Mouse (Mus musculus) mesoderm, embryonic 11.5 days (tissue): ENCODE measurements around the gene Dclre1c.
"Not testable (repeated sequence)": the region's sequence is repeated elsewhere in the genome, so short reads cannot be mapped to it uniquely, and the experiment has no call there.

Experiments
- DNase-seq: peaks from one replicate; pipeline ENCODE4 v3.0.0-alpha.2; 2012; ENCODE audit warnings: low read depth, low spot score

Dclre1c gene

DNA sequence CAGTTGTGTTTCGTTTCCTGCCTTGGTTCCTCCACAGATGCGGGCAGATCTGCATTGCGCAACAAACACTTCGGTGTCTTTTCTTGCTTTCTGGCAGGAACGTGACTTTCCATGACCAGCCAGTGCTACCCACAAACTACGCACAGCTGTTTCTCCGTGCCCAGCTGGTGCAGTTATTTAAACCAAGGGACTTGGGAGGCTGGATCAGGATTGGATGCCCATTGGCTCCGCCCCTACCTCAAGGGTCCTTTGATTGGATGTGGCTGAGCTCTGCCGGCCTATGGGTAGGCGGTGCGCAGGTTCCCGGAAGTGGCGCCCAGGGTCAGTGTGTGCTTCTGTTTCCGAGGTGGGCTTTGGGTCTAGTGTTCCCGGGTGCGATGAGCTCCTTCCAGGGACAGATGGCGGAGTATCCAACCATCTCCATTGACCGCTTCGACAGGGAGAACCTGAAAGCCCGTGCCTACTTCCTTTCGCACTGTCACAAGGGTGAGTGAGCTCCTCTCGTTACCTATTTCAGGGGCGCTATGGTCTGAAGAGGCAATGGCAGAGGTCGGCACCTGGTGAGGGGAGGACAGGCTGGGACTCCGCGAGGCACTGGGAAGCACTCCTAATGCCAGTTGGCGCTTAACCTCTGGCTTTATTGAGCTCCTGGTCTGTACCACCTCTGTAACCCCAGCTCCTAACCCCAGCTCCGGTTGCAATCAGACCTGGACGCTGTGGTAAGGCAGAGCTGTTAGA is at the start of gene Dclre1c:
Dclre1c (plus strand) TSS at position 291 of the 738 bp plus-strand sequence.
- DNase-seq, result peak; percentile 93

DNA sequence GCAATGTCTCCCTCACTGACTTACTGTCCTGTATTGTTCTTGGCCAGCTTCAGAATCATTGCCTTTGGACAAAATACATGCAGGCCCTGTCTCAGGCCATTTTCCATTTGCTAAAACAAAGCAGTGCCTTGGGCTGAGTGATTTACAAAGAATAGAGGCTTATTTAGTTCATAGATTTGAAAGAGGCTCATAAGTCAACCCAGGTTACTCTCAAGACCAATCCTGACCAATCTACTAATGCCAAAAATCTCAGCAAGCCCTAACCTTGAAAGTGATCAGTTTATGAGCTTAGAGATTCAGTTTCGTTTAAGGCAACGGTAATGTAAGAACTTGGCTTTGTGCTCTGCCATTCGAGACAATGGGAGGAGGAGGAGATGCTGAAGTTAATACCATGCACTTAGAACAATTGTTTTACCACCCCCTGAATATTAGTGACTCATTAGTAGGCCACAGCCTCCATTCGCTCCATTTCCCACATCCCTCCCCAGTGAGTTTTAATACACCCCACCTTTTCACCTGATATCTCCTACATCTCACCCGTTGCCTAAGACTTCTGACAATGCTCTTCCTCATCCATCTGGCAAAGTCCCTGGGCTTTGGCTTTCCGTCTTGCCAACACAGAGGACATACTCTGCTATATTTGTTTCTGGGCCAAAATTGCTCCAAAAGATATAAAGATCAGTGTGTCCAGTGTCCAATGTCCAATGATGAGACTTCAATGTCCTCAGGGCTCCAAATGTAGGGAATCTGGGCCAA is 36.6 kb upstream of the Dclre1c start:
- DNase-seq, result no peak

DNA sequence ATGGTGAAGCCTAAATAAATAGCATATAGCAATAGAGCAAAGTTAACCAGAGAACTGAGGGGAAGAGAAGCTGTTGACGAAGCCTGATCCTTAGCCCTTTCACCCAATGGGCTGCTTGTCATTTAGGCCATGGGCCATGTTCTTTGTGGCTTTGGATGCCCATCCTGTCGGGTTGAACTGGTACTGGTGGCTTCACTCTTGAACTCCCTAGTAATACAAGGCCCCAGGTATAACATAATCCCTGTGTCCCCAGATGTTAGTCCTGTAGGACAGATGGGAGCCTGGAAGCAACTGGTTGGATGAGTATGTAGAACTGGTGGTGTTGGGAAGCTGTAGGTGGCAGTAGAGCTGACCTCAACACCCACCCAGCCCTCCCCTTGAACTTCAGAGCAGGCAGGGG is 32.0 kb upstream of the Dclre1c start:
- DNase-seq, result no peak

DNA sequence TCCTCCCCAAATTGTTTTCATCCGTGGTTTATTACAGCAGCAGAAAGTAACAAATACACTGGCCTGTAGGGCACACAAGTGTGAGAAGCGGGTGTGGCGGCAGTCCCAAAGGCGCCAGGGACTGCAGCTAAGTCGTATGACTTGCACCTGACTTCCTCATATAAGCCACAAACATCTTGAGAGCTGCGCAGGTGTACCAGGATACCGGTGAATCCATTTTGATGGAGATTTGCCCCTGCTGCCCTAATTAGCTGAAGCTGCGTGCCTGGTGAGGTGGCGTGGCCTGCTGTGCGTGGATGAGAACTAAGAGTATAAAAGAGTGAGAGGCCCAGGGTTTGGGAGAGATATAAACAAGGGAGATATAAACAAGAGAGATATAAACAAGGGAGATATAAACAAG is 26.8 kb upstream of the Dclre1c start, which contains the start of gene Olah:
Olah (minus strand) TSS at position 101 of the 400 bp plus-strand sequence.
- not testable (repeated sequence) for DNase-seq

DNA sequence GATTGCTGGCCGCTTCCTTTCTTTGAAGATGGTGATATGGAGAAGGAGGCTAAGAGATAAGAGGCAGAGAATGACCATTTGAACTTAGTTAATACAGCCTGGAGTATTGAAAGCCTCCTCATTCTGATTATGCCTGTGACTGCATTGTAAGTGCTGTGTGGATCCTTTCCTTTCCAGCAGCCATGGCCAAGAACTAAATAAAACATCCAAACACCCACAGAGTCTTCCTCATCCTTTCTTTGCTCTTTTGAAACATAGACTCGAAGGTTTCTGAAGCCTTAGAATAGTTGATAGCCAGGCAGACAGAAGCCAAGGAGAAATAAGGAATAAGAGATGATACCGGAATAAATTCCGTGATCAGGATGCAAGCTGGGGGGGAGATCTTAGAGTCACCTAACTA is 17.9 kb upstream of the Dclre1c start:
- DNase-seq, result no peak

DNA sequence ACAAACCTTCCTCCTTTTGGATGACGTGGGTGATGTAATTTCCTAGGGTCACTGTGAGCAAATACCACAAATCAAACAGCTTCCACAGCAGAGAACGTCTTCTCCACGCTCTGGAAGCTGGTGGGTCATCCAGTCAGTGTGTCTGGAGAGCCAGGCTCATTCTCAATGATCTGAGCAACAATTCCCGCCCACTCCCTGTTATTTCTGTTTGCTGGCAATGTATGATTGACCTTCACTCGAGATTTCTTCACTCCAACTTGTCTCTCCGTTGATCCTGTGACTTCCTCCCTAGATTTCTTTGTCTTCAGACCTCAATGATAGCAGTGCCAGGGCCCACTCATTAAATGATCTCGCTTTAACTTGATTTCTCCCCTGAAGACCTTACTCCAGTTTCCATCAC is 16.2 kb upstream of the Dclre1c start:
- no peak for DNase-seq

DNA sequence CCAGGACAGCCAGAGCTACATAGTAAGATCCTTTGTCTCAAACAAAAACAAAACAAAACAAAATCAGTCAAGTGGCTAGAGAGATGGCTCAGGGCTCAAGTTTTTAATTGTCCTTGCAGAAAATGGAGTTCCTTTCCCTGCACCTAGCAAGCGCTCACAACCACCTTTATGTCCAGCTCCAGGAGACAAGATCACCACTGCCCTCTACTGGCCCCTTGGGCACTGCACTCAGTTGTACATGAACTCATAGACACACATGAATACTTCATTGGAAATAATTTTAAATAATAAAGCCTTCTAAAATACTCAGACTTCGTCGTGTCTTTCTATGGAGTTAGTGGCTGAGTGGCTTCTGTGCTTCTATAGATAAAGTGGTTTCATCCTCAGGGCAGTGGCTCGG is 9.7 kb upstream of the Dclre1c start:
- peak; percentile 70 for DNase-seq

DNA sequence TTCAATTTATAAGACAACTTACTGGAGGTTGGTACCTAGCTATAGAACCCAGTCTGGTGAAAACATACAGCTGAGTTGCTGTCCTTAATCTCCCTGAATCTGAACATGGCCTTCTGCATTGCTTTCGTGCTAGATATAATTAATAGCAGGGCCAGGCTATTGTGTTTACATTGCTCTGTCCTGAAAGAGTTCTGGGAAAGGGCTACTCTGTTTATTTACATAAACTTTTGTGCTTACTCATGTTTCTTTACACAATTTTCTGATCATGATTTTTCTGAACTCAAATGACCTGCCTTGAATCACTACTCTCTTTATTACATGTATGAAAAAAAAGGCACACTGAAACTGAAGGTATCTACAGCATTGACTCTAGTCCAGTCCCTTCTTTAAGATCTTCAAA is 8.3 kb upstream of the Dclre1c start:
- no peak for DNase-seq

DNA sequence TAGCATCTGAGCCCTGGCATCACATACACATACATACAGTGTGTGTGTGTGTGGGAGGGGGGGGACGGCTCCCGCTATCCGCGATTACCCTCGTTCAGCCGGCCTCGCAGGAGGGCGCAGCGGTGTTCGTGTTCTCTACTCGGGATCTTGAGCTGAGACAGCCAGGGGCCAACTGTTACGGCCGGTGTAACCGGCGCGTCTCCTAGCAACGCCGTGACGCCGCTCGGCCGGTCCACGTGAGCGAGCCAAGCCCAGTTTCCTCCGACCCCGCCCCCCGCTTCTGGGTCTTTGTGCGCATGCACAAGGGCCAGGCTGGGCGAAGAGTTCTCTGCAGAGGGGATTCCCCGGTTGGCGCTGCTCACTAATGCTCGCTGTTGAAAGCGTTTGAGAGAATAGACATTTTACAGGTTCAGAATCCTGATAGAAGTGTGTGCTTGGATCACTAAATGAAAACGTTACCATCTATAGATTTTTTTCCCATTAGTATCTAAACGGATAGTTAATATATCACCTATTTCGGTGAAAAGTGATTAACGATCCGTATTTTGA is 5.0 kb upstream of the Dclre1c start:
- DNase-seq, result peak; percentile 96

DNA sequence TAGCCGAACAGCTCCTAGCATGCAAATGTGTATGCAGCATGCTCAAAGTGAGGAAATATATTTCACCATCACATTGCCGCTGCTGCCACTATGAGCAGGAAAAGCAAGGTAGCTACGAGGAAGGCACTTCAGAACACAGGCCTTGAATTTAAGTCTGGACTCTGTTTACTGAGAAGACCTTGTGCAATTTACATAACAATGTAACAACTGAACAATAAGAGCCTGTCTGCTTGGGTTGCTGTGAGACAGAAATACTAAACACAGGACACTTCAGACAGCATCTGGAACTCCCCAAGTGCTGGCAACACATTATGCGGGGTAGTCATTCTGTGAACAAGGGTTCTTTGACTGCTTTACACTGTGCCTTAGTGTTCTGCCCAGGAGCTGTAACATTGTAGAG is 3.8 kb upstream of the Dclre1c start:
- DNase-seq, result peak; percentile 50

DNA sequence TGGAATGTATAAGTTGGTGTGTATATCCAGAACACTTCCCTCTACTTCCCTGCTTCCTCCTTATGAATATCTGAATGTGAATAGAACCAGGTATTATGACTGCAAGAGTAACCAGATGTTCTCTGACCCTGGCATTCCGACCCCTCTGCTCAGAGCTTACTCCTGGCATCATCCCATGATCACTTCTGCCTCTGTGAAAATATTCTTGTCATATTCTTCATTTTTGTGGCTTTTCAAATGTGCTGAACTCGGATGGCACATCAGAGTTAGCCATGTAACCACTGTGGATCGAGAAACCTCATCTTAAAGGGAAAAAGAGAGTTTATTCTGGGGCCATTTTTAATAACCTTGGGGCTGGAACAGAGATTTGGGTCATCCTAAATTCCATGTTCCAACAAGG is 1.4 kb upstream of the Dclre1c start, which contains the start of gene Meig1:
Meig1 (minus strand) TSS at position 101 of the 400 bp plus-strand sequence.
- DNase-seq, result no peak

DNA sequence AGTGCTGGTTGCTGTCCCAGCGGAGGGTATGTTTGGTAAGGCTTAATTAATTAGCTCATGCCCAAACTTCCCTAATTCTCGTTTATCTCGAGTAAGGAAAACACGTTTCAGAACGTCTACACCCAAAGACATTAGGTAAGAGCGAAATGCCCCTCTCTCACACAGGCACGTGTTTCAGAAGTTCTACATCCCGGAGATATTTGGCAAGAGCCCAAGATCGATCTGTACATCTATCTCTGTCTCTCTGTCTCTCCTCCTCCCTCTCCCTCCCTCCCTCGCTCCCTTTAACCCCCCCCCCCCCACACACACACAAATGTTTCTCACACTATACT is 614 bp downstream of the Dclre1c start:
- DNase-seq, result no peak

DNA sequence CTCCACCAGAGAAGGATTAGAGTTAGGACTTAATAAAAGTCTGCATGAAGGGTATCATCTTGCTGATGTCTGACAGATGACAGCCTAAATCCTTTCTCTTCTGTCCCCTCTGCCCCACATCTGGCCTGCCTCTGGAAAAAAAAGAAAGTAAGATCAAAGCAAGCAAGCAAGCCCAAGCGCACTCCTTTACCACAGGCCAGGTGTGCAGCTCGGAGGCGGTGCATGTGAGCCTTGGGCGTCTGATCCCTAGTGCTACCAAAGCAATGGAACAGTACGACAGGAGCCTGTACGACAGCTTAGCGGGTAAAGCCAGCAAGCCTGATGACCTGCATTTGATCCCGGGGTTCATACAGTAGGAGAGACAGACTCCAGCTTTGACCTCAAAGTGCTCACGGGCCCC is 7.0 kb downstream of the Dclre1c start:
- peak; percentile 11 for DNase-seq

DNA sequence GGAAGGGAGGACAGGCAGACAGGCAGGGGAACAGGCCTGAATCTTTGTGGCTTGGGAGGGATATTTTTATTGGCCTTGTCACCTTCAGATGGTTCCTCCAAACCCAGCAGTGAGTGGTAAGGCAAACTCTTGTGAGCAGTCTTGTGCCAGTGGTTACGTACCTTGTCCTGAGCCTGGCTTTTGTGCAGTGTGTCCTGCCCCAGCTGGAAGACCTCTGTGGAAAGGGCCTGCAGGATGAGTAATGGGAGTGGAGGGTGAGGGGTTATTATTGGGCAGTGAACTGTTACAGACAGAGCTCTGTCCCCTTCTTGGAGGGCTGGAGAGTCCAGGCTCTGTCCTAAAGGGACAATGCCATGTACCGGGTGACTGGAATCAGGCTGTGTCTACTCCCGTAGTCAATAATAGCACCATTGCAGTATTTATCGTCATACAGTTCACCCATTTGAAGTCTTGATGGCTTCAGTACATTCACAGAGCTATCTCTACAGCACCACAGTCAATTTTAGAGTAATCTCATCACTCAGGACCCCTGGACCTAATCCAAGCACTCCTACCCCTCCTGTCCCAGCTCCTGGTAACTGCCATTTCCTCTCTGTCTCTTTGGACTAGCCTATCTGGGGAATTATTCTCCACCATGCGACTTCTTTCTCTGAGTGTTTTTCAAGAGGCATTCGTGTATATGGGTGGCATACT is 11.6 kb downstream of the Dclre1c start:
- DNase-seq, result no peak

DNA sequence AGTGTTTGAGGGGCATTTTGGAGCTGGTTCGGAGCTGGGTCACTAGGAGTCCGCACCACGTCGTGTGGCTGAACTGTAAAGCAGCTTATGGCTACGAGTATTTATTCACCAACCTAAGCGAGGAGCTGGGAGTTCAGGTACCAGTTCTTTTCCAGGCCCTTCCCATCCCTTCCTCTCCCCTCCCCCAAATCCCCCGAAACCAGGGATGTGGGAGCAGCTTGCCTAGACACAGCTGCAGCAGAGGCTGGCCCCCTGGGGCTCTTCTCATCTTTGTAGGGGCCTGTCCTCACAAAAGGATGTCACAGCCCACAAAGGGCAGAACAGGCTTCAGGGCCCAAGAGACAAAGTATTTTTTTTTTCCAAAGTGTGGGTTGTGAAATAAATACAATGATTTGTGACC is 14.0 kb downstream of the Dclre1c start:
- DNase-seq, result no peak

DNA sequence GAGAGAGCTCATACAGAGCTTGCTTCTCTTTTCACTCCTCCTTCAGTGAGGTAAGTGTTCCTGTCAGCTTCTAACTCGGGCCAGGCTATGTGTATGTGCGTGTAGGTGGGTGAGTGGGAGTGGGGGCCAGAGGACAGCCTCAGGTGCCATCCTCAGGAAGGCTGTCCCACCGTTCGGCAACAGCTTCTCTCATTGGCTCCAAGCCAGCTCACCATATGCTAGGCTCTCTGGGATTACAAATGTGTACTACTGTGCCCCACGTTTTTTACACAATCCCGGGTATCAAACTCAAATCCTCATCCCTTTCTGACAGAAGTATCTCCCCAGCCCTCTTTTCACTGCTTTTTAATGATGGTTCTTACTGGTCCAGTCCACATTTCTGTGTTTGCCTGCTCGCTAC is 20.3 kb downstream of the Dclre1c start:
- DNase-seq, result no peak

DNA sequence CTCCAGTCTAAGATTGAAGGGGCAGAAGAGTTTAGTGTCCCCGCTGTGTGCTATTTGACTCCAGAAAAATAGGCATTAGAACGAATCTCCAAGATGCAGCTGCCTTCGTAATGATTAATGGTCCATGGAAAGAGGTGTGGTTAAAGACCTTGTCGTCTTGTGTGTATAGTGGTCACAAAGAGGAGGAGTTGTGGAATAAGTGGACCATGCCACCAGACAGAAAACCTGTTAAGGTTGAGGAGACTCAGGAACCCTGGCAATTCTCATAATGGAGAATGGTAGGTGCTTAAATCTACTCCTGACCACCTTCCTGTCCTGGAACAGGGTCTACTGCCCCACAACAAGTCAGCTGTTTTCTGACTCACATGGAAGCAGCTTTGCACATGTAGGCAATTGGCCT is 22.1 kb downstream of the Dclre1c start:
- no peak for DNase-seq

DNA sequence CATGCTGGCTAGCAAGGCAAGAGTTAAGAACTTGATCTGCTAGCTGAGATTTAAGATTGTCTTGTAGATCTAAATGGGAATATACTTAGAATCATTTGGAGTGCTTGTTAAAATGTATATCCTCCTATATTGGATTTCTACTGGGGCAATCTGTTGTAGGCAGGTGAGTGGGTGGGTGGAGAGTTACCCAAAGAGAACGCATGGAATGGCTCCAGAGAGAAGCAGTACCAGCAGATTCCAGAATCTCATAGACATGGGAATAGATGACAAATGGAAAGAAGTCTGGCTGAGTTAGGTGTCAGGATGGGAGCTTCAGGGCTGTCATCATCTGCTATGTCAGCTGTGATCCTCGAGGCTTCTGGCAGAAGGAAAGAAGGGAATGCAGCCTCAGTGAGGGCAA is 25.5 kb downstream of the Dclre1c start:
- DNase-seq, result no peak

DNA sequence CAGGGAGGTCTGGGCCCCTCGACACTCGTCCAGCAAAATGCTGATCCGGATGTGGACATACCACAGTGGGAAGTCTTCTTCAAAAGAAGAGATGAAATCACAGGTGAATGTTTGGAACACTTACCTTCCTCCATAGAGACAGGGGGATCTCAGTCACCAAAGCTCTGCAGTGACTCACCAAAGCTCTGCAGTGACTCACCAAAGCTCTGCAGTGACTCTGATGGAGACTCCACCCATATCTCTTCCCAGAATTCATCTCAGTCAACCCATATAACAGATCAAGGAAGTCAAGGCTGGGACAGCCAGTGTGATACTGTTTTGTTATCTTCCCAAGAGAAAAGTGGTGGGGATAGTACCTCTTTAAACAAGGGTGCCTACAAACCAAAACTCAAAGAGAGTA is 29.2 kb downstream of the Dclre1c start:
- no peak for DNase-seq

DNA sequence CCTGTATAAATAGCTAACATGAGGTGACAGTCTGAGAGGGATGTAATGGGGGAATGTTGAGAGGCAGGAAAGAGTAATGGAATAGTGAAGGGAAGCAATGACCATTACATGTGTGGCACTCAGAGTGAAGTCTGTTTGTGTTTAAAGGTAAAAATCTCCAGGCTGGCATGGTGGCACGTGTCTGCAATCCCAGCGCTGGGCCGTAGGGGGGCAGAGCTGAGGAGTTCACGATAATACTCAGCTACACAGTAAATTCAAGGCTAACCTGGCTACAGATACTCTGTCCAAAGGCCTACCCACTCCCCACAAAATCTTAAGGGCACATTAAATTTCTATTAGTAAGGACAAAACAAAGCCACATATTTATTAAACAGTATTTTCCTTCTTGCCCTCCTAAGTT is 32.7 kb downstream of the Dclre1c start:
- no peak for DNase-seq

DNA sequence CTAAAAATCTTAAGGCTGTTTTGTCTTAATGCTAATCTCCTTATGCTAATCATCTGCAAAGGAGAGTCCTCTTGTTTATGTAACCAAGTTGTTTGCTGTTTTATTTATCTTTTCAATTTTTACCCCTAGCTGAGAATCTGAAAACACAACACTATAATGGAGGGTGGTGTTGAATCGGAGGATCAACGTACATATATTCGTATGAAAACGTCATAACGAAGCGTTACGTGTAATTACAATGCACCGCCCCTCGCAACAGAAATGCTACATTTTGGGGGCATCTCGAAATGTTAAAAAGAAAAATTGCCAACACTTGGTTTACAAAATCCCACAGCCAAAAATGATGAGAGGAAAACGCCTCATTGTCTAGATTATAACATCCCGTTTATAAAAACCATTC is 50.0 kb downstream of the Dclre1c start:
- DNase-seq, result no peak

DNA sequence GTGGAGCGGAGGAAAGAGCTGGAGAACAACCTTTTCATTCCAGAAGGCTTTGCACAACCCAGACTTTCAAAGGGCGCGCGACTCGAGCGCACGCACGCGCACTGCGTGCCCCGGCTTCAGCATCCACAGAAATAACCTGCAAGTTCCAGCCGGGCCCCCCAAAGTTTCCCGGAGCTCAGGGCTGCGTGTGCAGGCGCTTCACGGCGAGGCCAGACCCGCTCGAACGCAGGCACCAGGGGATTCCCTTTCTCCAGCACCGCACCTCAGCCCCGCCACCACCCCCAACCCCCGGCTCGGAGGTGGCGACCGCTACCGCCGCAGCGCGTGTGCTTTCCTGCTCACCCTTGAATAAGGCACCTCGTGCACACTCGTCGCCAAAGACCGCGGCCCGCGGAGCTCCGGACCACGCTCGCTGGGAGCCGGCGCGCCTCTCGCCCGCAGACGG is 50.5 kb downstream of the Dclre1c start:
- peak; percentile 80 for DNase-seq
